Mouse (Mus musculus): Measurements from ENCODE around the gene Pitpnc1. TPM values are rescaled to one million over a fixed set of nuclear protein-coding genes. Genes with fewer than 3 reads are reported as not detected.

Gene Pitpnc1
- total RNA-seq, 4 experiments from 2014 or later, result 54.3 to 72.7 (median 61.5) TPM

DNA sequence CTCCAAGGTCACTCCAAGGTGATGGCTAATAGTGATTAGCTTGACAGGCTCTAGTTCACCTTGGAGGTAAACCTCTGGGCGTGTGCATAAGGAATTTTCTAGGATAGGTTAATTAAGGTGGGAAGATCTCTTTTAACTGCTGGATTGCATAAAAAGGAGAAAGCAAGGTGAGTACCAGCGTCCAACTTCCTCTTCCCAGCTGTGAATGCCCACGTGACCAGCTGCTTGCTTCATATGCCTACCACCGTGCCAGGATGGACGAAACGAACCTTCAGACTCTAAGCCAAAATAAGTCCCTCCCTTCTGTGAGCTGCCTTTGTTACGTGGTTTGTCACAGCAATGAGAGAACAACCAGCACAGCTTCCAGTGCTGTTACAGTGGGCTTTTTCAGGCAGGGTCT is 228.8 kb downstream of the Pitpnc1 start:
- no peak for DNase-seq (ENCODE audit: low spot score in 2 of 2)

DNA sequence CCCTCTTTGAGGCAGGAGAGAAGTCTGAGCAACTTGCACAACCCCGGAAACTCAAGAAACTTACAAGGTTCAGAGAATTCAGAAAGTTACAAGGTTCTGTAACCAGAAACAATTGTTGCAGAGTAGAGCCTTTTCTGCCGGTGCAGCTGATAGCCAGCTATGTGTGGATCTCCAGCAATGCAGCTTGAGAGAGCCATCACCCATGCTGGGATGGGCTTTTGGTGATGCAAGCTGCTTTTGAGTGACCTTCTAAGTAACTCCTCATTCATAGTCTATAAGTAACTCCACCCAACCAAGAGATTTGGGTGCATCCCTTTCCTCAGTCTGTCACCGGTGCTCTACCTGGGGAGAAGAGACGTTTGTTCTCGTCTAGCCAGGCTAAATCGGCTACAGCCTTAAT is 232.0 kb downstream of the Pitpnc1 start:
- DNase-seq (ENCODE audit: low spot score in 2 of 2), result no peak

DNA sequence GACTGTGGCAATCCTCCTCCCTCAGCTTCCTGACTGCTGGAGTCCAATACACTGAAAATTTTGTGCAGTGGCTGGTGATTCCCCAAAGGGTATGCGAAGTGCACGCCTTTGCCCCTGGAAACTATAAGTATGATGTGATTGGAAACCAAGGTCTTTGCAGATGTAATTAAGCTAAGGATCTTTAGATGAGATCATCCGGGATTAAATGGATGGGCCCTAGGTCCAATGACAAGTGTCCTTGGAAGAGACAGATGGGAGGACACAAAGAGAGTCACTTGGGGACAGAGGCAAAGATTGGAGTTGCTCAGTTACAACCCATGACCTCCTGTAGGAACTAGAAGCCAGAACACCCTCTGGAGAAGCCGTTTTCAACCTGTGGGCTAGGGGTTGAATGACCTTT is 233.0 kb downstream of the Pitpnc1 start:
- DNase-seq (ENCODE audit: low spot score in 2 of 2), result no peak

DNA sequence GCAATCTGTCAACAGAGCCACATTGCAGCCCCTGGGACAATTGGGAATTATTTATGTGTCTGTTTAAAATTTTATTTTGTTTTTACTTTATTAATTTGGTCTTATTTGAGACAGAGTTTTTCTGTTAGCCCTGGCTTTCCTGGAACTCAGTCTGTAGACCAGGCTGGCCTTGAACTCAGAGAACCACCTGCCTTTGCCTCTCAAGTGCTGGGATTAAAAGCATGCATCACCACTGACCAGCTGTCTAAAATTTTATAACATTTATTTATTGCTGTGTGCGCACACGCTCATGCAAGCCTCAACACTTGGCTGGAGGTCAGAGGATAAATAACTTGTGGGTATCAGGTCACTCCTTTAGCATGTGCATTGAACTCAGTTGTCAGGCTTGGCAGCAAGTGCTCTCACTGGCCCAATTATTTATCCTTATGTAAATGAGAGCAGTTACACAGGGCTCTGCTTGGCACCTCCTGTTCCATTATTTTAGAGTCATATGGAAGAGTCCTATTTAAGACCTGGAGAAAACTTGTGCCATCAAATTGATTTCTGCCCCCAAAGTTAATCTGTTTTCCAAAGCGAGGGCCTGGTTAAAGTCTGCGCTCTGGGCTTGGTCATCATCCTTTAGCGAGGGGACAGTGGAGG is 237.1 kb downstream of the Pitpnc1 start:
- DNase-seq (ENCODE audit: low spot score in 2 of 2), result no peak

DNA sequence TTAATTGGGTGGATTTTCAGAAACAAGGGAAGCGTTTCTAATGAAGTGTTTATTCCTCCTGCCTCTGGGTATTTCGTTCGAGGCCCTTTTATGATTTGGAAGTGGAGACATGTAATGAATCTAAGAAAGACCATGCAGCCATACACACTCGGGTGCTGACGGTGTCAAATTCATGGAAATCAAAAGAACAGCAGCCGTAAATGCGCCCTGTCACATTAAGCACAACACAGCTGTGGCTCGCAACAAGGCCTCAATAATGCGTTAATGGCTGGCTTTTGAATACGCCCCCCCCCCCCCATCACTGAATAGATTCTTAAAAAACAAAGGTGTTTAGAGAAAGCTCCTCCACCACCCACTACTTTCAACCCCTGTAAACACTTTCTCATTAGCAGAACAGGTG is 240.4 kb downstream of the Pitpnc1 start:
- DNase-seq (ENCODE audit: low spot score in 2 of 2), result no peak

DNA sequence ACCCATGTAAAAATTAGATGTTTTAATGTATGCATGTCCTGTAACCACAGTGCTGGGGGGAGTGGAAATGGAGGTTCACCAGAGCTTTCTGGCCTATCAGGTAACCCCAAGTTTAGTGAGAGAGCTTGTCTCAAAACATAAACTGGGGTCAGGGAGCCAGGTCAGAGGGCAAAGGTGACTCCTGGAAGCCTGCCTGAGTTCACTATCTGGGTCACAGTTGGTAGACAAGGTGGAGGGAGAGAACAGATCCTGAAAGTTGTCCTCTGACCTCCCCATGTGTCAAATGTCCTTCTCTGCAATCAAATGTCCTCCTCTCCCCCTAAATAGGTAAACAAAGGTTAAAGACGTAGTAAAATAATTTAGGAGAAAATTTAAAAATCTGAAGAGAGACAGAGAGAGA is 244.1 kb downstream of the Pitpnc1 start:
- DNase-seq (ENCODE audit: low spot score in 2 of 2), result no peak

DNA sequence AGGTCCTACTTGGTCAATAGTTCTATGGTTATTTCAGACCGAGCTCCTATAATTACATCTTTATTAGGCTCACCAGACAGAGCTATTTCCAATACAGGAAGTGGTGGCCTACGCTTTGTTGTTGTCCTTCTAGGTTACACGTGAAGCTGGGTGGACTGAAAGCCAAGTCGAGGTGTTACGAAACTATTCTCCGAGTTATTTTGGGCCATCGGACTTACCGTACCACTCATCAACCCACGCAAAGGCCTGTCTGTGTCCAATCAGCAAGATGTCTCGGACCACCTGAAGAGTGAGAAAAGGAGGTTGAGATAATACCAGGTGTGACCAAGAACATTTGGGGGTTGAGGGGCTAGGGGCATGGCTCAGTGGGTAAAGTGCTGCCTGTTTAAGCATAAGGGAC is 244.5 kb downstream of the Pitpnc1 start:
- DNase-seq (ENCODE audit: low spot score in 2 of 2), result no peak

DNA sequence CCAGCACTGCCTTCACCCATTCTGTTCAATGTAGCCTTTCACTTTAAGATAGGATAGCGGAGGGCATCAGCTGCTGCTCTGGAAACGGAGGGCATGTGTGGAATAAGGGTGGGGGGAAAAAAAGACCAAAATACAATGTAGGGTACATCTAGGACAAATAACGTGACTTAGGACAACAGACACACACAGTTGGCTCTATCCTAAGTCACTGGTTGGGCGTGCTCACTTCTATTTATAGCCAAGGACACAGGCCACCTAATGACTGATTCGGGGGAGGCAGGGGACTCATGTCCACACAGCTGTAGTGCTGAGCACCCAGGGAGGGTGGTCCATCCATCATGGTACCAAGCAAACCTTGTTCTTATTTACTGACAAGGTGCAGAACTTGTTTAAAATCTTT is 245.2 kb downstream of the Pitpnc1 start:
- DNase-seq (ENCODE audit: low spot score in 2 of 2), result no peak

DNA sequence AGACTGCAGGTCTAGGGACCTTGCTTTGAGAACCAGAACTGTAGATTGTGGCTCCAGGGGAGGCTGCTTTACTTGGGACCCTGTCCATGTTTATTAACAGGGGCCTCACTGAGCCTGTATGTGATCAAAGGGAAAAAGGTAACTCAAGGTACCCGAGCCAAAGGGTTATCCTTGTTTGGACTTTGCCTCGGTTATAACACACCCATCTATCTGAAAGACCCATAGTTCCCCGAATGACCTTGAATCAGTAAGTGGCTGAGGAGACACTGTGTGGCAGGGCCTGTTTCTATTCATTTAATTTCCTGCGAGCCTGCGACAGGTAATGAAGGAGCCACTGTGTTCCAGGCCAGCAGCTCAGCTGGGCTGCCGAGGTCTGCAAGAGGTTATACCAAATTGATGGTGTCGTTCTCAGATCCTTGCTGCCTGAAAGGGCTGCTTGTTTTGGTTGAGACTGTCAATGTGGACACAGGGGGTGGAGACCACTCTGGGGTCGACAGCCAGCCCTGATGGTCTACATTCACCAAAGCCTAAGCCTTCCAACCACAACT is 246.8 kb downstream of the Pitpnc1 start:
- no peak for DNase-seq (ENCODE audit: low spot score in 2 of 2)

DNA sequence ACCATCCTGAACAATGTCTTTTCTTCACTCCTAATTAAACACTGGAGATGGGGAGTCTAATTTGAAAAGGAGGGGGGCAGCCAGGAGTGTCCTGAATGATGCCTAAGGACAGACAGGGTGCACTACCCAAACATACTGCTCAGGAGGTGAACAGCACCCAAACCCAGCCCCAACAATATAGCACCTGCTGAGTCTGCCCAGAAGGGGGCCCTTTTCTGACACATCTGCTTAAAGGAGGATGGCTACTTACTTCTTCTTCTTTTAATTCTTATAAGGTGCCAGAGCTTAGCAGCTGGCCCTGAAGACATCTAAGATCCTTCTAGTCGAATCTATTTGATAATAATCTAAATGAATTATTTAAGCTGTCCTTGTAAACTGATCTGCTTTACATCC is 247.3 kb downstream of the Pitpnc1 start:
- DNase-seq (ENCODE audit: low spot score in 2 of 2), result no peak

DNA sequence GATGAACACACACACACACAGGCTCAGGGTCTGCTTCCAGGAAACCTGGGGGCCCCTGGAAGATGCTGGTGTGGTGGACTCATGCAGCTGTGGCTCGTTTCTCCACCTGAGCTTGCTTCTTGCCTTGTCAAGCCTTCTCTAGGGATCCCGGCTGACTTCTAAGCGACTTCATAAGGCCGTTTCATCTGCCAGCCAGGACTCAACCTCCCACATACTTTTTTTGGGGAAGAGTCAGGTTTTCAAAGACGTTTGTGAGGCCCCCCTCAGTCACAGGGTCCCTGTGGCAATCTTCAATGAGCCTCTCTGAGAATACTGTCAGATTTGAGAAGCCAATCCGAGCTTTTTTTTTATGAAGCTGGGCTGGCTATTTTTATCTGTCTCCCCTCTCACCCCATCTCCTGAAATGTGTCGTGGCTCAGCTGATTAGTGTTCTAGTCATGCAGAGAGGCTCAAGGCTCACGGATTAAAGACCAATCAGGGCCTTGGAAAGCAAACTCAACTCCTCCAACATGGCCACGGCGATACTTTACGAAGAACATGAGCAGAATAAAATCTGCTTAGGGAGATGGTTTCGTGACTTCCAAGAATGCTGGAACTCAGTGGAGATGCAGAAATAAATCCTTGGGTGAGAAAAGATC is 247.8 kb downstream of the Pitpnc1 start:
- no peak for DNase-seq (ENCODE audit: low spot score in 2 of 2)

DNA sequence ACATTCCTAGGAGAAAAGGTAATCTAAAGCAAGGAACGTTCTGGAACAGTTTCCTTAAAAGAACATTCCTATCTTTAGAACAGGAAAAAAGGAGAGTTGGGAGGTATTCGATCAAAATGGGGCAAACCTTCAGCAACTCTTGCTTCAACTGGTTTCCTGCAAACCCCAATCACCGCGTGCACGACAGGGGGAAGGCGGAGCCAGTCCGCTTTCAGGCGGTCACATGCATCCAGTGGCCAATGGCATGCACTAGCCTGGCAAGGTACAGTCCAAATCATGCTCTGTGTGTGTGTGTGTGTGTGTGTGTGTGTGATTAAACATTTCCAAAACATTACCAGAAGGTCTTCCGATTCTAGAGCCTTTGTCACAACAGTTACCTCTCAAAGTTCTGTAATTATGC is 255.4 kb downstream of the Pitpnc1 start:
- no peak for DNase-seq (ENCODE audit: low spot score in 2 of 2)

DNA sequence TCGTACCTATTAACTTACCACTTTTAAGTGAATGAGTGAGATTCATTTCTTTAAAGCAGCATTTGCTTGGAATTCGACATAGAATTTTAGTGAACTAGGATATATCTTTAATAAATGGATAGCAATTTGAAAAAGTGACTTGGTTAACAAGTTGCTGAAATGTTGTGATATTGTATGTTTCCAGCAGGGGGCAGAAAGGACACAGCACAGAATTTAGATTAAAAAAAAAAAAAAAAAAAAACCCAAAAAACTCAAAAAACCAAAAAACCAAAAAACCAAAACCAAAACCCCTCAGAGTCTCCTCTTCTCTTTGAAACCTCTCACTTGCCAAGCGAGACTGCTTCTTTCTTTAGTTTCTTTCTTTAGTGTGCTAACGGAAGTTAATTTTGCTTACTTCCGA is 256.8 kb downstream of the Pitpnc1 start:
- DNase-seq (ENCODE audit: low spot score in 2 of 2), result no peak

DNA sequence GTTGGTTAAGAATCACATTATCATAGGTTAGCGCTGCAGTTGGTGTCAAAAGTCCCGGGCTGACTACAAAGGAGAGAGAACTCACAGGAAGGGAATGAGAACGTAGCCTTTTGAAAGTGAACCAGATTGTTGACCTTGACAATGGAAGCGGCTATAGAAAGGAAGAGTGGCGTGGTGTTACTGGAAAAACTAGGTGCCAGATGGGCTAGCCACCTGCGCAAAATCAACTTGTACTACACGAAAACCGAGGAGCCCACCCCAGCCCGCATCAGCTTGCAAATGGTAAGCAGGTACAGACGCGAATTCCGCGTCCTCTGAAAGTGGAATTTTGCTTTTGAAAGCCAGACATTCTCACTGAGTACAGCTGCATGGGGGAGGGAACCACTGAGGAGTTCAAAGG is 260.7 kb downstream of the Pitpnc1 start:
- no peak for DNase-seq (ENCODE audit: low spot score in 2 of 2)

DNA sequence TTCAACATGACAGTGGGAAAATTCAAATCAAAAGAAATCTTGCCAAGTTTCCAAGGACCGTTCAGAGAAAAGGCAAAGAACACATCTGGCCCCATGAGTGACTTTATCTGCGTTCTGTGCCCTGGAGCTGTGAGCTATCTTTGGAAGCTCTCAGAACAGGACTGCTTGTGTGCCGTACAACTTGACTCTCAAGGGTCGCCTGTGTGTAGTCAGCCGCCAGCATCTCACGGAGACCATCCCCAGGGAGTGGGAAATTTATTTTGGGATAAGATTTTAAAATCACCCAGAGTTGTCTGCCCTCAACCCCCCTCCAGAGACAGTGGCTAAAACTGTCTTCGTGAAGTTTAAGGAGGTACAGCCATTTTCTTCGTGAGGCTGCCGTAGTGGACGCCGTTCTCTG is 268.7 kb downstream of the Pitpnc1 start:
- no peak for DNase-seq (ENCODE audit: low spot score in 2 of 2)

DNA sequence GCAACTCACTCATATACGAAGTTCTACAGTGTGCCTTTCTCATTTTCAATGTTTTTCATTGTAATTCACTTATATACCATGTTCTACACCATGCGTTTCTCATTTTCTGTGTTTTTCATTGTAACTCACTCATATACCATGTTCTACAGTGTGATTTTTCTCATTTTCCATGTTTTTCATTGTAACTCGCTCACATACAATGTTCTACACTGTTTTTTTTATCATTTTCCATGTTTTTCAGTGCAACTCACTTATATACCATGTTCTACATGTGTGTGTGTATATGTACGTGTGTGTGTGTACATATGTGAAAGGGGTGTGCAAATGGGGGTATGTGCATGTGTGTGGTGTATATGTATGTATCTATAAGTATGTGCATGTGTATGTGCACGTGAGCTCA is 271.2 kb downstream of the Pitpnc1 start:
- no peak for DNase-seq (ENCODE audit: low spot score in 2 of 2)

DNA sequence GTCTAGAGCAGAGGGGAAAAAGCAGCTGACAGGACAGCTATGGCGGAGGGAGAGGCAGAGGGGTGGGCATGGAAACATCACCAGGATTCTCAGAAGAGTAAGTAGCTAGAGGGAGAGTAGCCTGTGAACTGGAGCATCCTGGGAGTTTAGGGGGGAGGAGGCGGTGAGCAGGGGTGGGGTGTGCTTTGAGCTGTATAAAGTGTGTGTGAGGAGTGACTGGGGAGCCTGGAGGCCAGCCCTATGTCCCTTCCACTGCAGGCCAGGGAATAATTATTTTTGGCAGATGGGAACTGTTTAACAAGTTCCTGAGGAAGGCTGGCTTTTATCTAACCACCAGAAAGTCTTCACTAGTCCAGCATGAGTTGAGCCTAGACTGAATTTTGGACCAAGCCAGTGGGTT is 275.2 kb downstream of the Pitpnc1 start:
- DNase-seq (ENCODE audit: low spot score in 2 of 2), result no peak

DNA sequence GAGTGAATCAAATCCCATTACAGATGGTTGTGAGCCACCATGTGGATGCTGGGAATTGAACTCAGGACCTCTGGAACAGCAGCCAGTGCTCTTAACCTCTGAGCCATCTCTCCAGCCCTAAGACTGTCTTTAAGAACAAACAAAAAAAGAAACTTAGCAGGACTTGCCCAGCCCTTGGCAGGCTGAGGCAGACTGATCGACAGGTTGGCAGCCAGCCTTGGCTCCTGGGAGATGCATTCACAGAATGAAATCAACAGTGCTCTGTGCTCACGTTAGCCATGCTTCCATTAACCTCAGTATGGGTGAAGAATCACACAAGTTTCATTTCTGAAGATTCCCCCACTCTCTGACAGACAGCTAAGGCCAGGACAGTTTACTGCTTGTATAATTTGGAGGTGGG is 280.1 kb downstream of the Pitpnc1 start:
- DNase-seq (ENCODE audit: low spot score in 2 of 2), result no peak

DNA sequence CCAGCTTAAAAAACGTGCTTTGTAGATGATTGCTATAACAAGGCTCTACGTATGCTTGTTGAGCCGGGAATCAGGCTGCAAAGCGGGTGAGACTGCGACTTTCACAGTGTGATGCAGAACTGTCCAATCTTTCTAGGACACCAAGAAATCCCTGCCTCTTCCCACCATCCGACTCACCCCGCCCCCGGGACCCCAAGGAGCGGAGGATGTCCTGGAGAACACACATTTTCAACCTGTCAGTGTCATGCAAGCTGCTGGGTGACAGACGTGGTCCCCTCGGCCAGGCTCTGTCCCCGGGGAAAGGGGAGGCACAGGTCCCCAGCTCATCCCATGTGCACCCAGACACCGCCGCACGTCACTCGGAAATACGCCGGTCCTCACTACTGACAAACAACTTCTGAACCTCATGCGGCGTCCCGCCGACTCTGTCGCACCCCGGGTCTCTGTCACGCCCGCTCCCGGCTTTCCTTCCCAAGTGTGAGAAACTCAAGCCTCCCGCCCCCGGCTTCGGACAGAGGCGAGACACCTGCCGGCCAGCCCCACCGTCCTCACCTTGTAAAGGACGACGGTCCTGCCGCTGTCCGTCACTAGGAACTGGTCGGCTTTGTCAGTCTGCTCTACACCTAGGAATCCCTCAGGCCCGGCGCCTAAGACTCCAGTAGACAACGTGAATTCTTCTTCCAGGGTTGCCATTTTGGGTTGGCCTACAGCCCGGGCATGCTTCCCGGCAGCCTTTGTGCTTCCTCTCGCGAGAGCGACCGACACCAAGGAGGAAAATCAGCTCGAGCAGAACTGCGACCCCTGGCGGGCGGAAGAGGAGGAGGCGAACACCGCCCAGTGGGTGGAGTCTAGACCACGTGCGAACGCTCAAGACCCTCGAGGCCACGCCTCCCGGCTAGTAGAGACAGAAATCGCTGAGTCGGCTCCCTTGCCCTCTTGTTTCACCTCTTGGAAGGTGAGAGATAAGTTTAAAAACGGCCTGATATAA is 281.6 kb downstream of the Pitpnc1 start, which contains the start of gene Nol11:
Nol11 (minus strand) TSS at position 817 of the 988 bp plus-strand sequence.
- peak; percentile 99 for DNase-seq (ENCODE audit: low spot score in 2 of 2)

DNA sequence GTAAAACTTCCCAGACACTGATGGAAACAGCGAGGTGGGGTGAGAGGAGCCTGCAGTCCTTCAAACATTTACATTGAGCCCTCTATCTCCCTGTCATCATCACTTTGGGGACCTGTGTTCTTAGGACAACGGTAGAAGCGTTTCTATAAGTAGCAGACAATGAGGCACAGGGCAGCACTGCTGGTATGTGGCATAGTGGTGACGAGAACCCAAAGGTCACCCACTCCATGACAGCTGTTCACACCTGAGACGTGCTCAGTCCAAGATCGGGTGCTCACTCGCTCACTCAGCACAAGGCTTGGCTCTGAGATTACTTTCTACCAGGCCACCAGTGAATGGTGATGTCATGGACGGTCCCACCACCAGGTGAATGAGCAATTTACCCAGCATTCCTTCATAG is 286.7 kb downstream of the Pitpnc1 start:
- no peak for DNase-seq (ENCODE audit: low spot score in 2 of 2)

DNA sequence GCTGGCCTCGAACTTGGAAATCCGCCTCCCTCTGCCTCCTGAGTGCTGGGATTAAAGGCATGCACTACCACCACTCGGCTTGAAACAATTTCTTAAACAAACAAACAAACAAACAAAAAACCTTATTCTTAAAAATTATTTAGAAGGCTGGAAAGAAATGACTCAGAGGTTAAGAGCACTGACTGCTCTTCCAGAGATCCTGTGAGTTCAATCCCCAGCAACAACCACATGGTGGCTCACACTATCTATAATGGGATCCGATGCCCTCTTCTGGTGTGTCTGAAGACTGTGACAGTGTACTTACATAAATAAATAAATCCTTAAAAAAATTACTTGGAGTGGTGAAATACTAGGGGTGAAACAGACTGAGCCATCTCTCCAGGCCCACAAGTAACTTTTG is 309.3 kb downstream of the Pitpnc1 start:
- no peak for DNase-seq (ENCODE audit: low spot score in 2 of 2)

DNA sequence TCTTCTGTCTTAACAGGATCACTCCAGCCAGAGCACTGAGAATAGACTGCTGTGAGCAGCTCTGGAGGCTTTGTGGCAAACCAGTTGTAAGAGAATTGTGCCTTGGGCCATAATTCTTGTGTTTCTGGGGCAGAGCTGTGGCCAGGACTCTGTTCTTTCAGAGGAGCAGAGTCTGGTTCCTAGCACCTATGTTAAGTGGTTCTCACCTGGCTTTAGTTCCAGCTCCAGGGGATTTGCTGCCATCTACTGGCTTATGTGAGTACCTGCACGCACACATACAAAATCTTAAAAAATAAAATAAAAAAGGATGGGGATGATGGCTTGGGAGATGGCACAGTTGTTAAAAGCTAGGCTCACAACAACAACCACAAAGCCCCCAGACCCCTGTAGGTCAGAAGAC is 311.5 kb downstream of the Pitpnc1 start:
- DNase-seq (ENCODE audit: low spot score in 2 of 2), result no peak

All from gastrocnemius, adult 8-10 months (tissue).